Mouse (Mus musculus) brain, embryonic 14.5 days (tissue): ENCODE measurements around the gene Med25. TPM values are rescaled to one million over a fixed set of nuclear protein-coding genes. Genes with fewer than 3 reads are reported as not detected.
A peak's percentile ranks its signal among the peaks of the same experiment; 100 is the strongest.

ENCODE experiments used
- DNase-seq: peaks from one replicate; pipeline ENCODE4 v3.0.0-alpha.2; 2011; ENCODE audit warnings: low read depth
- CTCF ChIP-seq: fragments of 200-500 bp; IDR thresholded peaks from 2 replicates; pipeline ENCODE4 v1.5.1; 2012; ENCODE audit warnings: inconsistent platforms, mild to moderate bottlenecking, moderate library complexity, borderline replicate concordance; ENCODE audit not compliant: insufficient read depth, insufficient read length; ENCODE audit errors: extremely low read depth
- POLR2A ChIP-seq: fragments of 200-500 bp; IDR thresholded peaks from 2 replicates; pipeline ENCODE4 v1.6.1; 2012; ENCODE audit warnings: mild to moderate bottlenecking, inconsistent platforms, borderline replicate concordance; ENCODE audit not compliant: poor library complexity, insufficient read depth, insufficient read length, severe bottlenecking; ENCODE audit errors: extremely low read depth
- polyA plus RNA-seq: library from polyadenylated mRNA; depleted of rRNA; stranded (reverse); fragments of >200 nt; gene quantifications from 2 replicates; pipeline ENCODE4 v1.2.3, GENCODE M21; 2012; rRNA removed

The Med25 gene
- 205 and 206 TPM in 2 replicates for polyA plus RNA-seq

- TF ChIP-seq POLR2A: peak; percentile 98
- no peak for TF ChIP-seq CTCF
- DNase-seq: peak; percentile 100
These were observed at the start of gene Med25 for GRCm38 (mm10) chr7:44892276-44892921. Med25 (minus strand) TSS chr7:44892712.

- TF ChIP-seq POLR2A (no peak), CTCF (no peak)
- no peak for DNase-seq
These were observed 46.2 kb upstream of the Med25 start for GRCm38 (mm10) chr7:44938680-44939079.

- no peak for TF ChIP-seq CTCF
- peak; percentile 78 for TF ChIP-seq POLR2A
These were observed 37.0 kb upstream of the Med25 start, which contains the start of gene Ap2a1 for GRCm38 (mm10) chr7:44929204-44930151. Ap2a1 (minus strand) TSS chr7:44929496.

GRCm38 (mm10) chr7:44928570-44928969, 36.1 kb upstream of the Med25 start:
- TF ChIP-seq POLR2A (no peak), CTCF (no peak)

More at GRCm38 (mm10) chr7:44929204-44930151, 37.0 kb upstream of the Med25 start, which contains the start of gene Ap2a1:
- DNase-seq: peak; percentile 100

GRCm38 (mm10) chr7:44925468-44925867, 33.0 kb upstream of the Med25 start:
- TF ChIP-seq POLR2A (no peak), CTCF (peak; percentile 42; the same call in 1 of the 2 replicates)
- peak; percentile 58 for DNase-seq

More at GRCm38 (mm10) chr7:44928570-44928969, 36.1 kb upstream of the Med25 start:
- no peak for DNase-seq

GRCm38 (mm10) chr7:44922530-44922929, 30.0 kb upstream of the Med25 start:
- no peak for DNase-seq
- TF ChIP-seq POLR2A: no peak
- no peak for TF ChIP-seq CTCF

- no peak for DNase-seq
- TF ChIP-seq CTCF: no peak
- TF ChIP-seq POLR2A: no peak
These were observed 26.6 kb upstream of the Med25 start for GRCm38 (mm10) chr7:44919127-44919526.

- no peak for TF ChIP-seq POLR2A
- TF ChIP-seq CTCF: no peak
- DNase-seq: no peak
These were observed 25.7 kb upstream of the Med25 start for GRCm38 (mm10) chr7:44918219-44918618.

GRCm38 (mm10) chr7:44916881-44917280, 24.4 kb upstream of the Med25 start:
- no peak for DNase-seq
- no peak for TF ChIP-seq POLR2A
- TF ChIP-seq CTCF: no peak

- TF ChIP-seq POLR2A (no peak), CTCF (no peak)
- no peak for DNase-seq
These were observed 23.7 kb upstream of the Med25 start for GRCm38 (mm10) chr7:44916191-44916590.

- no peak for TF ChIP-seq POLR2A
- DNase-seq: no peak
These were observed 22.8 kb upstream of the Med25 start for GRCm38 (mm10) chr7:44915314-44915713.

GRCm38 (mm10) chr7:44914396-44914795, 21.9 kb upstream of the Med25 start:
- no peak for DNase-seq
- TF ChIP-seq POLR2A (no peak), CTCF (no peak)
